Mouse (Mus musculus) megakaryocyte progenitor cell, adult 5-6 weeks (primary cell): ENCODE measurements around the gene 4930556J24Rik. TPM values are rescaled to one million over a fixed set of nuclear protein-coding genes. Genes with fewer than 3 reads are reported as not detected.
"Not testable (repeated sequence)": the region's sequence is repeated elsewhere in the genome, so short reads cannot be mapped to it uniquely, and the experiment has no call there.

Source experiments
- ATAC-seq: replicated peaks from 2 replicates; pipeline ENCODE4 v1.8.0; 2016; ENCODE audit warnings: mild to moderate bottlenecking, moderate TSS enrichment, inconsistent platforms; ENCODE audit not compliant: poor library complexity
- total RNA-seq, 2 experiments: library from RNA; stranded (forward) in 1 of 2; stranded (reverse) in 1 of 2; fragments of 157-497, 149-512 nt in 1 of 2; fragments of 200-1000 nt in 1 of 2; gene quantifications; 2 replicates each; pipeline versions ENCODE4 v1.2.3 to v1.2.4; 2015 to 2017

Gene 4930556J24Rik
- total RNA-seq, 2 experiments from 2014 or later, result not detected

DNA sequence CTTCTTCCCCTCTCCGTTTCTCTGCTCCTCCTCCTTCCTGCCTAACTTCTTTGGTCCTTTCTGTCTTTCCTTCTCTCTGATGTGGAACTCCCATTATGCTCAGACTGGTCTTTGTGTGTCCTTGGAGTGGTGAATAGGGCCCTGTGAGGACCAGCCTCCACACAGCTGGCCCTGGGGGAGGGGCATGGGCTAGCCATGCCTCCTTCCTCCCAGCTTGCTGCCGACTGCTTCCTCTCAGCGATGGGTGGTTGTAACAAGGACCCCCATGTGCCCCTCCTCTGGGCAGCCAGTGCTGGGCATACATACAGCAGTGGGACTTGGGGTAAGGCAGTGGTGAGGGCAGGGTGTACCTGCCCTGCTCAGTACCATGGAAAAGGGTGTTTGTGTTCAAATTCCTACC lies 2.3 kb downstream of the 4930556J24Rik start:
- no peak for ATAC-seq

DNA sequence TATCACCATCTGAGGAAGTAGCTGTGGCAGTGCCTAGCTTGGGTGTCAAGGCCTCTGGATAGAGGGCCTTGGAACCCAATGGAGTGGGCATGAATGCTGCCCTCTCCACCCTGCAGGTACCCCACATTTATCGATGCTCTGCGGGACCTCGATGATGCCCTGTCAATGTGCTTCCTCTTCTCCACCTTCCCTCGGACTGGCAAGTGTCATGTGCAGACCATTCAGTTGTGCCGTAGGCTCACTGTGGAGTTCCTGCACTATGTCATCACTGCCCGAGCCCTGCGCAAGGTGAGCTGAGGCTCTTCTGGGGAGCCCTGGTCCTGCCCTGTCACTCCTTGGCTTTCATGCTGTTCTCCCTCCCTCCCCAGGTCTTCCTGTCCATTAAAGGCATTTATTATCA lies 3.5 kb downstream of the 4930556J24Rik start:
- no peak for ATAC-seq

GRCm38 (mm10) chr11:3970361-3970760 lies 6.2 kb downstream of the 4930556J24Rik start:
- ATAC-seq, result no peak

DNA sequence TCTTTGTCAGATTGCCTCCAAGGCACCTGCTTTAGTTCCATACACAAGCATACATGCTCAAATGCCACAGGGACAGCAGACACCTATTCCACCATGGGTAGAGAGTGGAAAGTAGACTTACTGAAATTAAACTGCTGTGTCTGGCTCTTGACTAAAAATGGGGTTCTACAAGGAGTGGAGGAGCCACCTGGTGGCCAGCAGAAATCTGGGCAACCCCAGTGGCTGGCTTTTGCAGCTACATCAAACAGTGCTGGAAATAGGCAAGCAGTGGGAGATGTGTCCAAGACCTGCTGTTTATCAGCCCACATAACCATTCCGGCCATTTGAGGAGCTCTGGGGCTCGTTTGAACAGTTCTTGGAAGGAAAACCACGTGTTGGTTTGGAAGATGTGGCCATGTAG lies 6.7 kb downstream of the 4930556J24Rik start:
- peak; percentile 59 for ATAC-seq

DNA sequence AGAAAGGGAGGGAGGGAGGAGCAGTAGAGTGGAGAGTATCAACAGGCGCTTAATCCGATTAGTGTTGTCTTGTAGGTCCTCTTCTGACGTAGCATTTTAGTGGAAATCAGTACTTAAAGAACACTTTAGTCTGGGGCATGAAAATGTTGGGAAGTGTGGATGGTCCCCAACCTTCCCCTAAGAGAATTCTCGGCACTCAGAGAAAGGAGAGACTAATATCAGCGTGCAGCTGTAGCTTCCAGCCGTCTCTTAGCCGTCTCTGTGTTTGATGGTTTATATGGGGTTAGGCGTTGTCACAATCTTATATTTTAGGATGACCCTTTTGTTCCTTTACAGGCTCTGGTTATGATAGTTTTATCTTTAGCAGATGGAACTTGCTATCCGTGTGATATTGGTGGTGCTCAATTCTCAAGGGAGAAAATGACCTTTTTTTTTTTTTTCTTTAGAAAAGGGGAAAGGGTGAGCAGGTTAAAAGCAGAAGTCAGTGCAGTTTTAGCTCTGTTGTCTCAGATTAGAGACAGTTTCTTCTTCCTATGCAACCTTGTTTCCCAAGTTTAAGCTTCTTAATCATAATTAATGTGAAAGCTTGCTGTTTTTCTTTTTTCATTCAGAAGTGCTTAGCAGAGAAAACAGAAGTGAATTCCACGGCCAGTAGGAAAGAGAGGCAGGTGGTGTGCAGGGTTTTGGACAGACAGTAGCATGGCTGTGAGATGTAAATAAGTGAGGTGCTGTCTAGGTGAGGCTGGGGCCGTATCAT lies 12.0 kb downstream of the 4930556J24Rik start:
- peak; percentile 47 for ATAC-seq

- ATAC-seq, result peak; percentile 90
Observed at GRCm38 (mm10) chr11:3963610-3964415, 12.8 kb downstream of the 4930556J24Rik start, which contains the start of gene Pes1. Pes1 (plus strand) TSS chr11:3963975.

- ATAC-seq, result no peak
Observed at GRCm38 (mm10) chr11:3963155-3963554, 13.4 kb downstream of the 4930556J24Rik start.

GRCm38 (mm10) chr11:3961761-3962160 lies 14.8 kb downstream of the 4930556J24Rik start:
- no peak for ATAC-seq

DNA sequence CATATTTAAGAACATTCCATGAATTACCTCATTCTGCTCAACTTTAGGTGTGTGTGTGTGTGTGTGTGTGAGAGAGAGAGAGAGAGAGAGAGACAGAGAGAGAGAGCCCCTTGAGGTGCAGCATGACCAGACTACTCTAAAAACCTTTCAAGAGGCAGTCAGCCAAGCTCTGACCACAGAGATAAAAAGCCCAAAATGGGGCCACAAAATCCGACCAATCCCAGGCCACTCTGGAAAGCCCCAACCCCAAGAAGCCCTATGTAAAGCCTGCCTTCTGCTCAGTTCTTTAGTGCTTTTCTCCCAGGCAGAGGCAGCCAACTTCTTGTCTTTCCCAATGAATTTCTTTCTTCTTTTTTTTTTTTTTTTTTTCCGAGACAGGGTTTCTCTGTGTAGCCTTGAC lies 15.7 kb downstream of the 4930556J24Rik start:
- ATAC-seq, result no peak

DNA sequence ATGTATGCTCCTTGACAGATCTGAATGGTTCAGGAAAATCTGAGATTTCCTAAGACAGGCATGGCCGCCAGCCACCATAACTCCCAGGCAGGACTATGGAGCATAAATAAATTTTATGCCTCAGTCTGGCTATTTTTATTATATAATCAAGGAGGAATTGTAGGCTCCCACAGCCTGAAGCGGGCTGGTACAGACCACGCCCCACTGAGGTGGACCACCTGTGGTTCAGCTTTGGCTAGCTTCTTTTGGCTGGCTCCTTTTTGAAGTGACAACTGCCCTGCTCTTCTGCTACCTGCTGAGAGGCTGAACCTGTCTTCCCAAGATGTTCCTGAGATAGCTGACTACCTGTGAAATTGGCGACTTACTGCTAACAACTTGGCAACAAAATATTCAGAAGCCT lies 21.2 kb downstream of the 4930556J24Rik start:
- ATAC-seq, result not testable (repeated sequence)

GRCm38 (mm10) chr11:3954876-3955275 lies 21.7 kb downstream of the 4930556J24Rik start:
- ATAC-seq, result not testable (repeated sequence)

DNA sequence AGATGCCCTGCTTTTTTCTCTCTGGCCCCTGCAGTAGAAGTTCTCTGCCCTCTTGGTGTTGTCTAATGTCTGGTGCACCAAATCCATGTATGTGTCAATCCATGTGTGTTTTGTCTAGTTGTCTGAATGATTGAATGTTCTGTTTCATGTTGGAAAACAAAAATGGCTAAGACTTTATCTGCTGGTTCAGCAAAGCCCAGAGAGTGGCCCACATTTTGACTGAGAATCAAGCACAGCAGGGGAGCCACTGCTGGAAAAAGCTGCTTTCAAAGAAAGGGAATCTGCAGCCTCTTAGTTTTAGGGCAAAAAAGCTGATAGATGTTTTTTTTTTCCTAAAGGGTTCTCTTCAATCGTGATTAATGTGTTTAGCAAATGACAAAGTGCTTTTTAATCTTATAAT lies 30.2 kb downstream of the 4930556J24Rik start:
- ATAC-seq, result no peak

GRCm38 (mm10) chr11:3941371-3941770 lies 35.2 kb downstream of the 4930556J24Rik start:
- ATAC-seq, result no peak

GRCm38 (mm10) chr11:3937321-3937874 lies 39.2 kb downstream of the 4930556J24Rik start:
- ATAC-seq, result no peak

DNA sequence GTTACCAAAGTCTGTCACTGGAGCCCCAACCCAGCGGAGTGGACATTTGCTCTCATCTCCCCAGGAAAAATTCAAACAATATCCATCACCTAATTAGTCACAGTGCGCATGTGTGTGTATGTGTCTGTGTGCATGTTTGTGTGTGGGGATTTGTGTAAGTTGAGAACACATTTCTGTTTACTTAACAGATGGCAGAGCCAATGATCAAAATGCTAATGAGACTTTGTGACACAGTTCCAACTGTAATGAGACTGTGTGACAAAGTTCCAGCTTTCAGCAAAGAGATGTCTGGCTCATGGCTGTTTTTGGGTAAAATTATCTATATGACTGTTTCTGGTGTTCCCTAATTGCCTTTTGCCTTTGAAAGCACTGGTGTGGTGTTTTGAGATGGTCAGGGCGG lies 40.3 kb downstream of the 4930556J24Rik start:
- ATAC-seq, result no peak

GRCm38 (mm10) chr11:3935135-3935534 lies 41.4 kb downstream of the 4930556J24Rik start:
- ATAC-seq, result no peak

DNA sequence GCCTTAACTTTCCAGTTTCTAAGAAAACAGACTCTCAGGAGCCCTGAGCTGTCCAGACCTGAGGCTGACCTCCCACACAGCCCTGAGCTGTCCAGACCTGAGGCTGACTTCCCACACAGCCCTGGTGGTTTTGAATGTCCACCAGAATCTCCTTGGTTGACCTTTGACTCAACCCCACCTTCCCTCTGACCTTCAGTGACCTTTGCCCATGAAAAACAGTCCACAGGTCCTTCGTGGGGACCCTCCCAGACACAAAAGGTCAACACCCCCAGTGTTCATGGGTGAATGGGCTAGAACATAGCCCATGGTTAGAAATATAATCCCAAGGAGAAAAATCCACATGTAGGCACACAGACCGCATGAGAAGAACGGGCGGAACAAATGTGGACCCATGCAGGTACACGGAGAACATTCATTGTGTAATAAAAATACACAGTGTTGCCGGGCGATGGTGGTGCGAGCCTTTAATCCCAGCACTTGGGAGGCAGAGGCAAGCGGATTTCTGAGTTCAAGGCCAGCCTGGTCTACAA lies 42.8 kb downstream of the 4930556J24Rik start:
- ATAC-seq, result no peak

DNA sequence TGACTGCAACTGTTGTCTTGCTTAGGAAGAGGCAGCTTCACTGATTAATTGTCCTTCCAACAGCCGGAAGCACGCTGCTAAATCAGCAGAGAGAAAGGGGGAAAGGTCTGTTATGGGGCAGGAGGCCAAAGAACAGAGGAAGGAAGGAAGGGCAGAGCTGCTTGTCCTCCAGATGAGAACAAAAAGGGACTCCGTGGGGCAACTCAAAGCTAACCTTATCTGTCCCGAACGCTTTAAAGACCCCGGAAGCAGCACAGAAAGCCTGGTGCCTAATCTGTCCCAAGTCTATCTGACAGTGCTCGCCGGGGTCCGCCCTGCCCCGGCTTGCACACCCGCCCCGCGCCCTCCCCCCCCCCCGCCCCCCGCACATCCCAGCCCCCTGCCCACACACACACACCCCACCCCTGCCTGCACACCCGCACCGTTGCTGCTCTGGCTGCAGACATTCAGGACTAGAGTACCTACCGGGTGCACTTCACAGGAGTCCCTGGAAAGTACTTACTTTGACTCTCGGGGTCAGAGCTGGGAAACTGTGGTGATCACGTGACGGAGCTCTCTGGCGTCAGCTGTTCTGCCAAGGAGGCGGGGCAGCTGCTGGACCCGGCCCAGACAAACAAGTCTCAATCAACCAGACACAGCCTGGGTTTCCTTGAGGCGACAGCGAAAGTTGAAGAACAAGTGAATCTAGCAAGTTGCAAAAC lies 44.9 kb downstream of the 4930556J24Rik start, which contains the start of gene Tcn2:
Gene Tcn2, minus strand, starts transcription at position 649 of the 701 bp plus-strand sequence.
- peak; percentile 77 for ATAC-seq

GRCm38 (mm10) chr11:3930931-3931330 lies 45.6 kb downstream of the 4930556J24Rik start:
- ATAC-seq, result no peak

- ATAC-seq, result peak; percentile 81
Observed at GRCm38 (mm10) chr11:3930019-3930418, 46.6 kb downstream of the 4930556J24Rik start.

DNA sequence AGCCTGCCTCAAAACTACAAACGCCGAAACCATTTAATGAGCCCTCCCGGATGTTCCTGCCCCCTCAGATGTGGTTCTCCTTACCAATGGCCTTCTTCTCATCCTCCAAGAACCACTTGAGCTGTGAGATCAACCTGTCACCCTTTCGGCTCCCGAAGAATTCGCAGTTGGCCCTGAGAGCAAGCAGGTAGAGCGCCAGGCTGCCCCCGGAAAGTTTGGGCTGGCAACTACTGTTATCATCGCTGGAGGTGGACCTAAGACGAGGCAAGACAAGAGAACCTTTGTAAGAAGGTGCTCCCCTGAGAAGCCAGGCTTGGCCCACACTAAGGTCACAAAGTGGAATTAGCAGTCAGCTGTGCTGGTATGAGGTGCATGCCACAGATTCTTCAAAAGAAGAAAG lies 50.7 kb downstream of the 4930556J24Rik start:
- no peak for ATAC-seq
